In the genomic region with DNA sequence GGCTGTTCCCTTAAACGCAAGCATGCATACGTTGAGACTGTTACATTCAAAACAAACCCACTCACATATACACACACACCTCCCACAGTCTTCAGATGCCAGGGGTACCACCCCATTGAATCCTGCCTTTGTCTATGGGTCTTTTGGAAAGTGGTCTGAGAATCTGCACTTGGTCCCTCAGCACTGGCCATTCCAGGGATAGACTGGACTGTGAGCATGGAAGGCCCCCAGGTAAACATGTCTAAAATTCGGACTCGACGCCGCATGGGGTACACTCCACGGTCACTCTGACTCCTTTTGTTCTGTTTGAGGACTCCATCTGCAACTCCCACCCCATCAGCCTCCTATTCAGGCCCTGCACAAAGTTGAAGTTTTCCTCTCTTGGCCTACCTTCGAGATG, we compare ENCODE assay signal across 9 mouse cellular contexts. TPM values are rescaled to one million over a fixed set of nuclear protein-coding genes. Genes with fewer than 3 reads are reported as not detected.
DNase-seq lines count a peak whose midpoint lies in the region; ATAC-seq lines count a peak whose summit lies in the region.
"Had no signal": no experiment of that assay in that cellular context is flagged by ENCODE, and none has a peak within 500 bp of the region (broad histone marks: within the 10 kb centered on the region; RNA-seq: fewer than 3 reads in every experiment).

No protein-coding gene starts in this region.

- DNase-seq in kidney, postnatal 25 days = no peak
- DNase-seq in intestine, embryonic 14.5 days (ENCODE audit: low spot score) = no peak
- DNase-seq in ovary, postnatal 14 days (ENCODE audit: low spot score) = no peak
- DNase-seq in layer of hippocampus, postnatal 25 days (ENCODE audit: extremely low spot score in 1 of 2, low spot score in 1 of 2) = no peak
- no peak for DNase-seq in left cerebral cortex, postnatal 36 days (ENCODE audit: low spot score in 2 of 2)

- no peak overlapping the region for H3K4me3 ChIP-seq in kidney, embryonic 16.5 days (ENCODE audit: low read length)
- H3K4me3 ChIP-seq in intestine, embryonic 14.5 days (ENCODE audit: low read depth, low read length) = no peak overlapping the region
- H3K4me3 ChIP-seq in neural tube, embryonic 13.5 days = peak overlapping the region; percentile 78

- no peak overlapping the region for H3K9ac ChIP-seq in kidney, embryonic 16.5 days (replicated peaks; ENCODE audit: low read length)
- no peak overlapping the region for H3K9ac ChIP-seq in intestine, embryonic 14.5 days (ENCODE audit: low read length)
- peak overlapping the region; percentile 82; the same call in 1 of the 2 replicates for H3K9ac ChIP-seq in neural tube, embryonic 13.5 days

- peaks cover 8% of the 10 kb centered on the region for H3K4me1 ChIP-seq in kidney, embryonic 16.5 days (ENCODE audit: insufficient read depth, low read length)
- H3K4me1 ChIP-seq in intestine, embryonic 14.5 days (replicated peaks; ENCODE audit: control insufficient read depth, insufficient read depth, low read length) = peaks cover 5% of the 10 kb centered on the region; the same call in 1 of the 2 replicates
- H3K4me1 ChIP-seq in neural tube, embryonic 13.5 days (replicated peaks) = peaks cover 27% of the 10 kb centered on the region; the same call in 1 of the 2 replicates

- peak overlapping the region; percentile 99; the same call in 1 of the 2 replicates for H3K4me2 ChIP-seq in kidney, embryonic 16.5 days (replicated peaks; ENCODE audit: low read depth, low read length)
- H3K4me2 ChIP-seq in intestine, embryonic 14.5 days (ENCODE audit: low read length) = peak overlapping the region; percentile 98; the same call in 1 of the 2 replicates
- H3K4me2 ChIP-seq in neural tube, embryonic 13.5 days = peak overlapping the region; percentile 90

- ATAC-seq in kidney, embryonic 16.5 days (ENCODE audit: low FRiP score, low TSS enrichment) = 0 out of 2 replicates have a peak, but pooled peaks have one; percentile 13
- ATAC-seq in erythroid progenitor cell, adult 5-6 weeks (replicated peaks; ENCODE audit: low FRiP score, poor library complexity, severe bottlenecking) = 0 out of 2 replicates have a peak, but pooled peaks have one; percentile 23
- peak; percentile 18; the same call in 1 of the 2 replicates for ATAC-seq in intestine, embryonic 14.5 days (replicated peaks; ENCODE audit: low FRiP score, low TSS enrichment, low read depth)
- ATAC-seq in neural tube, embryonic 13.5 days (ENCODE audit: low read depth) = peak; percentile 20

- intact Hi-C loops in left cerebral cortex, postnatal 36 days (cut with DNase I) = loop anchor here (5.0 kb wide), 2 partner anchors 78 to 102 kb away; a partner anchor contains a TSS

- H3K27ac ChIP-seq in kidney, embryonic 16.5 days (ENCODE audit: low read length) = no peak overlapping the region
- no peak overlapping the region for H3K27ac ChIP-seq in intestine, embryonic 14.5 days (ENCODE audit: low read depth)
- no peak overlapping the region for H3K27ac ChIP-seq in neural tube, embryonic 13.5 days (replicated peaks)
- H3K27ac ChIP-seq: macrophage had no signal

- WGBS in kidney, embryonic 16.5 days = 81% methylated on average over 8 of the region's 8 CpGs
- 68% methylated on average over 8 of the region's 8 CpGs for WGBS in intestine, embryonic 14.5 days
- WGBS in neural tube, embryonic 13.5 days = 76% methylated on average over 8 of the region's 8 CpGs

- peaks cover 10% of the 10 kb centered on the region for H3K27me3 ChIP-seq in kidney, embryonic 16.5 days (ENCODE audit: insufficient read depth, low read length)
- H3K27me3 ChIP-seq in intestine, embryonic 14.5 days (replicated peaks; ENCODE audit: control insufficient read depth, insufficient read depth, low read length) = peaks cover 13% of the 10 kb centered on the region; the same call in 1 of the 2 replicates
- H3K27me3 ChIP-seq in neural tube, embryonic 13.5 days = peaks cover 13% of the 10 kb centered on the region

- H3K9me3 ChIP-seq in kidney, embryonic 16.5 days (ENCODE audit: low read length) = no peaks in the 10 kb centered on the region
- H3K9me3 ChIP-seq in intestine, embryonic 14.5 days (ENCODE audit: control insufficient read depth, low read length) = no peaks in the 10 kb centered on the region
- no peaks in the 10 kb centered on the region for H3K9me3 ChIP-seq in neural tube, embryonic 13.5 days

- H3K36me3 ChIP-seq in kidney, embryonic 16.5 days (ENCODE audit: insufficient read depth, low read length) = no peaks in the 10 kb centered on the region
- H3K36me3 ChIP-seq in intestine, embryonic 14.5 days (ENCODE audit: control insufficient read depth, insufficient read depth, low read length) = no peaks in the 10 kb centered on the region
- H3K36me3 ChIP-seq in neural tube, embryonic 13.5 days = no peaks in the 10 kb centered on the region

RNA-seq across cellular contexts. Expression of a gene that starts 0.5 kb away (rescaled TPM):
- 0.15 TPM in 1 of 2 replicates, not detected in the other for polyA plus RNA-seq in kidney, embryonic 16.5 days (2015; fragmentation: Nextera tagmentation; extraction: Ambion mirVana)
- not detected in 2 replicates for total RNA-seq in erythroid progenitor cell, adult 5-6 weeks (2015; ENCODE audit: low replicate concordance)
- not detected in 2 replicates for total RNA-seq in erythroid progenitor cell, adult 5-6 weeks (2017; ENCODE audit: low replicate concordance)
- polyA plus RNA-seq in intestine, embryonic 14.5 days (2014; fragmentation: Nextera tagmentation; extraction: Ambion mirVana) = 1.0 and 2.0 TPM in 2 replicates
- 8.1 and 10.6 TPM in 2 replicates for polyA plus RNA-seq in neural tube, embryonic 13.5 days (2015; fragmentation: Nextera tagmentation; extraction: Ambion mirVana)
- 100 to 1,000 TPM; 303 to 317 TPM for total RNA-seq in layer of hippocampus, postnatal 25 days (2021)
- total RNA-seq in left cerebral cortex, postnatal 36 days (2021) = 100 to 1,000 TPM; 356 to 375 TPM

Comparison
In these comparisons a context has a peak if more than half of its experiments do, and no peak if none do; other contexts are left out.
1. RNA of a gene that starts 0.5 kb away (total RNA-seq): 356 to 375 TPM in left cerebral cortex, postnatal 36 days and 303 to 317 TPM in layer of hippocampus, postnatal 25 days; not detected in erythroid progenitor cell, adult 5-6 weeks; every median in the first group is over 100 times any median in the second.
2. Peak in every context shown above with its lines, with median percentiles within 50 percentile points of each other: ATAC-seq and H3K4me2 ChIP-seq.